Mouse (Mus musculus) CD4-positive helper T cell, adult 2 months (primary cell): Measurements from ENCODE around the gene Osbpl10.

Experiments used
- DNase-seq: peaks from one replicate; pipeline ENCODE4 v3.0.0-alpha.2; 2012; ENCODE audit warnings: low read depth, missing footprints, low spot score

Osbpl10 gene

DNA sequence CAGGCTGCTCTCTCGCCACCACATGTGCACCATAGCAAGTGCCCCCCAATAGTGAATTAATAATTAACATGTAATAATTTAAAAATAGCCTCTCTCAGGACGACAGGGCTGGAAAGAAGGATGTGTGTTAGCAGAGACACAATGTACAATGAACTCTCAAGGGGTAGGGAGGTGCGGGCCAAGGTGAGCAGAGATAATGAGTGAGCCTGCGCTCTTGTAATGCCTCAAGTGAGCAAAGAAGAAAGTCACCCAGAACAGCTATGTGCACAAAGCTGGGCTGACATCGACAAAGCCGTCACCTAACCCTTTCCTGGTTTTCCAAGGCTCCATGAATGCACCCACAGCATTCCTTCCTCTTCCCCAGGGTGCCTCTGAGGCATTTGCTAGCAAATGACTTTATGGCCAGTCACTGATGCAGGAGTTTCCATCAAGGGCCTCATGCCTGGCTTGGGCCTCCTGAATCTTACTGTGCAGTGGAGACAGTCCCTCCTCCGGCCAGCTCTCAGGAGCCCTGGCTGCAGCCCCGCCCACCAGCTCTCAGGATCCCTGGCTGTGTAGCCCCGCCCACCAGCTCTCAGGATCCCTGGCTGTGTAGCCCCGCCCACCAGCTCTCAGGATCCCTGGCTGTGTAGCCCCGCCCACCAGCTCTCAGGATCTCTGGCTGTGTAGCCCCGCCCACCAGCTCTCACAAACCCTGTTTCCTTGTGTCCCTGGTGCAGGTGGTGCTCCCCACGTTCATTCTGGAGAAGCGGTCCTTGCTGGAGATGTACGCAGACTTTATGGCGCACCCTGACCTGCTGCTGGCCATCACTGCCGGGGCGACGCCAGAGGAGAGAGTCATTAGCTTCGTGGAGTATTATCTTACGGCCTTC is 237.7 kb downstream of the Osbpl10 start:
- no peak for DNase-seq

DNA sequence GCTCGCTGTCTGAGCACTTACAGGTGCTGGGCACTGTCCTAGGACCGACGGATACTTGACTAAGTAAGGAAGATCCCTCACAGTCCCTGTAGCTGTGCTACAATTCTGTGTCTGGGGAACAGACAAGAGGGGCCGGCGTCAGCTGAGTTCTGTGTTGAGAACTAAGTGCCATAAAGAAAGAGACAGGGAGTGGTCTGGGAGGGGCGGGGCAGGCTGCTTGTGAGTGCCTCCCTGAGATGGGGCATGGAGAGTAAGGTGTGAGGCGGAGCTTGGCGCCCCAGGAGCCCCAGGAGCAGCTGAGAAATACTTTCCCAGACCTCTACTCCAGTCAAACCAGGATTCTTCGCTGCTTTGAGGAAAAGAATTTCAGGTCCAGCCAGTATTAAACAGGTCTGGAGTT is 239.6 kb downstream of the Osbpl10 start:
- no peak for DNase-seq

DNA sequence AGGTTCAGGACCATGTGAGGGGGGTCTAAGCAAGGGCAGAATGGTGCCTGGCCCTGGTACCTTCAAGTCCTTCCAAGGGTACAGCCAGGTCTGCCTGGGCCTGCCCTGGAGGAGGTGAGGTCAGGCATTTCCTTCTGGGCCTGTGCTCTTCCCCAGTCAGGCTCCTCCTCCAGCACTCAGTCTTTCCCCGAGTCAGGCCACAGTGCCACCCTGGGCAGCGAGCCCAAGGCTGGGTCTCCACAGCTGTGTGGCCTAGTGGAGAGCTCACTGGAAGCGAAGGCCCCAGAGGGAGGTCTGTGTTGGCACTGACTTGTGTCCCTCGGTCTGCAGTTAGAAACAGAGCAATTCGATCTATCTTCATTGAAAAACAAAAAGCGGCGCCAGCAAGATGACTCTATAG is 242.1 kb downstream of the Osbpl10 start:
- DNase-seq, result no peak

DNA sequence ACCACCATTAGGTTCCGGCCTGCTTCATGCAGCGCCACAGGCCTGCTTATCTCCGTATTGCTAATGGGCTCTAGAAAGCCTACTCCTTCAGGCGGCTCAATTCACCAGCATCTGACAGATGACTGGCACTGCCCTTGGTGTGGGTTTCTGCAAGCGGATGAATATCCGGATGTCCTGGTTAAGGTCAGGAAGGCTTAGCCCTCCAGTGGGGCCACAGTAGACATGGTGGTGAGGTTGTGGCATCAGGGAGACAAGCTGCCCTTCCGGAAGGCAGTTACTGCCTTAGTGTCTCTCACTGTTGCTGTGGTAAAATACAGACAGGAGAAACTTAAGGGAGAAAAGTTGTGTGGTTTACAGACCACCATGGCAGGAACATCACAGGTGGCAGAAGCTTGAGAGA is 242.9 kb downstream of the Osbpl10 start:
- DNase-seq, result no peak

DNA sequence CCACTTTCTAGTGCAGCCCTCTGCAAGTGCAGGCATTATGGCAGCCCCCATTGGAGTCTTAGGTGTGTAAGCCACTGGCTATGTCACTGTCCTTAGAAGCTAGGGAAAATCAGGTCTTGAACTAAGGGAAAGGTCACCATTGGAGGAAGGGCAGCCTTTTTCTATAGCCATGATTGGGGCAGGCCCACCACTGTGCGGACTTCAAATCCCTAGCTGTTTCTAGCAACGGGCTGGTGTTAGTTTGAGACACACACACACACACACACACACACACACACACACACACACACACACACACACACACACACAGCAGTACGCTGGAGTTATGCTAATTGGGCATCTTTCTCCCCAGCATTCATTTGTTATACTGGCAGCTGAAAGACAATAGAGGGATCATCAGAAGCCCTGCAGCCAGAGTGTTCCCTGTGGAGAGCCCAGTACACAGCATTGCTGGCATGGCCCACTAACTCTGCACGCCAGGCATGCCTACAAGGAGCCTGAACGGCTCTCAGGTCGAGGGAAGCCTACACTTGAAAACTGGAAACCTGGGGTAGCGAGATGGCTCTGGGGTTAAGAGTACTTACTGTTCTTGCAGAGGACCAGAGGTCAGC is 246.5 kb downstream of the Osbpl10 start:
- no peak for DNase-seq

DNA sequence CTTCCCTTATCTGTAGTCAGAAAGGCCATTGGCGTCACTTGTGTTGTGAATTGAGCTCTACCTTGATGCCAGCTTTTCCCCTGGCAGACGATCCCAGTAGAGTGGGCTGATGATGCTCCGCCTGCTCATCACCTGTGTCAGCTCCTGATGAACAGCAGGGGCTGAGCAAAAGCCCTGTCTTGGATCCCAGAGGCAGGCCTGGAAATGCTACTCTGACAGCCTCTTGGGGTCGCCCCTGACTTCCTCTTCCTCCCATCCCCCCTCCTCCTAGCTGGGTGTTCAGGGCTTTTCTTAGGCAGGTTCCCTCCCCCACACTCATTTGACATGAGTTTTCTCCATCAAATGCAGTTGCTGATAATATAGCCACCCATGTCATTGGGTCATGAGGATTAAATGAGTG is 250.8 kb downstream of the Osbpl10 start:
- DNase-seq, result no peak

DNA sequence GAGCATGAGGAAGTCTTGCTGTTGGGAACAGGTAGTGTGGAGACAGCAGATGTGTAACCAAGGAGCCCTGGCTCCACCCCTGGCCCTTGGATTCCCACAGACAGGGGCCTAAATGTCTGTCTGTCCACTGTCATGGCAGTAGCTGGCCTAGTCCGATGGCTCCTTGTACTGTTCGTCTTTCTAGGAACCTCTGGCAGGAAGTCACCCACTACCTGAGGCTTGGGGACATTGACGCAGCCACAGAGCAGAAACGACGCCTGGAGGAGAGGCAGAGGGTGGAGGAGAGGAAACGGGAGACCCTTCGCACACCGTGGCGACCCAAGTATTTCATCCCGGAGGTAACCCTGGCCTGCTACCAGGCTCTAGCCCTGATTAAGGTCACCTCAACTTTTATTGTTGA is 251.3 kb downstream of the Osbpl10 start:
- no peak for DNase-seq

DNA sequence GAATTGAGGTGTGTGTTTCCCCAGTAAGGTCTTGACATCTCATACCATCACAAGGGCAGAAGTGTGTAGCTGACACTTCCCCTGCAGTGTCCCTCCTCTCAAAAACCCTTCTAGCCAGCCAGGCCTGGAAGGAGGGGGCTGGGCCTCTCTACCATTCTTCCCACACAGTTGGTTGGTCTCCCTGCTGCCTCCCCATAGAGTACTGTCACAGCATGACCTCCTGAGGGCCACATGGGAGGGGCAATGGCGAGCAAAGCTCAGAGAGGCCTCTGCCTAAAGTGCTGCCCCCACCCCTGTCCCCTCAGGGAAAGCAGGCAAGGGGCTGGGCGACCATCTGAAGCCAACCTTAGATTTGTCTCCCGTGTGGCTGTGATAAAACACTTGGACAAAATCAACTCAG is 251.8 kb downstream of the Osbpl10 start:
- DNase-seq, result no peak

DNA sequence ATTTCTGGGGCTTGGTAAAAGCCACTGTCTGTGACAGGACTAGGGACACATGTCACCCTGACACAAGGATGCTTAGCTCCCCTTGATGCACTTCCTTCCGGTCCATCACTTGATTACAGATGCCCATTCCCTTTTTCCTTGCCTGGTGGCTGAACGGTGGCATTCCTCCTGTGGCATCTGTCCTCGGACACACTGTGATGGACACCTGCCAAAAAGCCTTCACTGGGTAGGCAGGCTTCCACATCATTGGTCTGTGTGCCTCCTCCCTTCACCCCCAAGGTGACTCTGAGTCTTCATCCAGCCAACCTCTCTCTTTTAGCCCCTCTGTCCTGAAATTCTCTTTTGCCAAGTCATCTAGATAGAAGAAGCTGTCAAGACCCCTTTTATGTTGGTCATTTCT is 253.1 kb downstream of the Osbpl10 start:
- no peak for DNase-seq

DNA sequence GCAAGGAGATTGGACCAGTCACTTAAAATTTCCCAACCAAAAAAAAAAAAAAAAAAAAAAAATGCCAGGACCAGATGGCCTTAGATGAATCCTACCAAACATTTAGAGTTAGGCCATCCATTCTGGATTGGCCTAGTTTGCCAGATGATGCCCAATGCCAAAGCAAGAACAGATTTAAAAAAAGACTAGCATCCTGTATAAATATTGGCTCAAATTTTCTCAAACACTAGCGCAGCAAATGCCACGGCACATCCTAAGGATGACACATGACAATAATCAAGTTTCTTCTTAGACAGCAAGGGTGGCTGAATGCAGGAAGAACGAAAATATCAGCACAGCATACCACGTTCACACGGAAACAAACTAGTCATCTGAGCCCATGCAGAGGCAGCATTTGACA is 255.4 kb downstream of the Osbpl10 start:
- no peak for DNase-seq

DNA sequence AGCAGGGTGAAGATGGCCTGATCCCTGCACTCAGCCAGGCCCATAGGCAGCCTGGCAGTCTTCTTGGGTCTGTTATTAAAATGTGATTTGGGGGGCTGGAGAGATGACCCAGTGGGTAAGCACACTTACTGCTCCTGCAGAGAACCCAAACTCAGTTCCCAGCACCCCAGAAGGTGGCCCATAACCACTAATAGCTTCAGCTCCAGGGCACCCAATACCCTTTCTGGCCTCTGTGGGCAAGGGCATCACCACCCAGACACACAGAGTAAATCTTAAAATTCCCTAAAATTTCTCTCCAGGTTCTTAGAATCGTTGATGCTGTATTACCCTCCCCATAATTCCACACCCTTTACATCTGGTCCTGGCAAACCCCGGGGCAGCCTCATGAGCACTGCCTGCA is 256.2 kb downstream of the Osbpl10 start:
- DNase-seq, result no peak

DNA sequence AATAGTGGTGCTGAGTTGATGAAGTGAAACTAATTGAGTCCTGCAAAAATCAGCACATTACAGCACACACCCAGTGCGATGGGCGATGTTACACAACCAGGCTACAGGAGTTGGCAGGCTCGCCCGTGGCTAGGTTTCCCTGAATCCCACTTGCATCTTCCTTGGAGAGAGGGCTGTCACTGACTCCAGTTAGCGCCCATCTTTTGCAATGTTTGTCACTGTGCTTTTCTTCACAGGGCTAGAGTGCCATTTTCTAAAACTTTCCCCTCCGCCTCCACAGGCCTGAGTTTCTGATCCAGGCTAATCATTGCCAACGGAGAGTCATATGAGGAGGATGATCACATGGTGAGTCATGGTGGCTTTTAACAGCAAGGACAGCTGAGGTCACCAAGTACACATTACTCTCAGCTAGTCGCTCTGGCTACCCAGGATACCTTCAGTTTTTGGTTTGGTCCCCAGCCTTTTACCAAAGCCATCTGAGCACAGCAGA is 258.0 kb downstream of the Osbpl10 start:
- DNase-seq, result no peak

DNA sequence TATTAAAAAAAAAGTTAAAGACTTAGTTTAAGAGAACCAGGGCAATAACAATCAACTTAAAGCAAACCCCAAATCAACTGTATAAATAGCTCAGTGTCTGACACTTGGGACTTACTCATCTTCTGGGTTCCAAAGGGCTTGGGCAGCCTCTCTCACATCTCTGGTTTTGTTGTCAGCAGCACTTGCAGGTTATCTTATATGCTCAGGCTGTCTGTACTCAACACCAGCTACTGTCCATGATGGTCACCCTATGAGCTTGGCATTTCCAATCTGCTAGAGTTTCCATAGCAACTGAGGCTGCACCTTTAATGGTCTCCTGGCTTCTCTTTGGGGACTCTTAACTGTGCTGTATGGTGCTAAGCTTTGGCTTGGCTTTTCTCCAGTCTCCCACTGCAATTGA is 259.6 kb downstream of the Osbpl10 start:
- DNase-seq, result no peak

DNA sequence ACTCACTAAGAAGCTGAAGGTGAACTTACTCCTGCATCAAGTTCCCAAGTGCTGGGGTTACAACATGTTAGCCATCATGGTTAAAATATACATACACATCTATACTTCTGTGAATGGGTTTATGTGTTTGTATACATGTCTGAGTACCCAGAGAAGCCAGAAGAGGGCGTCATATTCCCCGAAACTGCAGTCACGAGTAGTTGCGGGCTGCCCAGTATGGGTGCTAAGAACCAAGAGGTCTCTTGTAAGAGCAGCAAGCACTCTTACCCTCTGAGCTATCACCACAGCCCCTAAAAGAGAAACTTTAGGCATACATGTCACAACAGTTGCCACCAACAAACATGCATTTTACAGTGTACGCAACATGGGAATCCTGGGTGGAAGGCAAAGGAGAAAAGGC is 261.5 kb downstream of the Osbpl10 start:
- no peak for DNase-seq

DNA sequence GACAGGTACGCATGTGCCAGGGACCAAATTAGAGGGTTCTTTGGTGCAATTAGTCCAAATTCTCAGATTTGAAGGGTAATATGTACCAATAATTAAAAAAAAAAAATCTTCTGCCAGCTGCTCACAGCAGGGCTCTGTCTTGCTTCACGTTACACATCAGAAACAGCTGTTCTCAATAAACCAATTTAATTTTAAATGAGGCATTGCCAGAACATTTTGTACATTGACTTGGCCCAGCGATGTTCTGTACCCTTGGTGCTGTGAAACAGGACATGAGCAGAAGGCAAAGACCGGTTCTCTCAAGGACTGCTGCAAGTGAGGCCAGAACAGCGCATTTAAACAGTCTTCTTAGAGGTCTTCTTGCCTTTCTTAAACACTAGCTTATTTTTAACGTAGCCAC is 265.3 kb downstream of the Osbpl10 start:
- DNase-seq, result no peak

DNA sequence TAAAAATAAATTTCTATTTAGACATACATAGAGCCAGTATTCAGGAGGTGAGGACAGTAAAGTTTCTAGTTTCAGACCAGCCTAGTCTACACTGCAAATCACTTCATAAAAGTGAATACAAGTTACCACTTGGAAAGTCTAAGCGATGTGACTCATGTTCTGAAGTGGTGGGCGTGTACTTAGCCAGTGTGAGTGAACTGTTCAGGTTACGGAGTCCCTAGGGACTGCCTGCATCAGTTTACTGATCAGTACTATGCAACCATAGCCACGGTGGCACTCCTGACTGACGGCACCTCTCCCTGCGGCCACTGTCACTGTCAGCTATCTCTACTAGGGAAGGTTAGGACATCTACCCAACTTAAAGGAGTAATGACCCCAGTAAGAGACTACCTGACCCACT is 266.7 kb downstream of the Osbpl10 start:
- DNase-seq, result no peak

DNA sequence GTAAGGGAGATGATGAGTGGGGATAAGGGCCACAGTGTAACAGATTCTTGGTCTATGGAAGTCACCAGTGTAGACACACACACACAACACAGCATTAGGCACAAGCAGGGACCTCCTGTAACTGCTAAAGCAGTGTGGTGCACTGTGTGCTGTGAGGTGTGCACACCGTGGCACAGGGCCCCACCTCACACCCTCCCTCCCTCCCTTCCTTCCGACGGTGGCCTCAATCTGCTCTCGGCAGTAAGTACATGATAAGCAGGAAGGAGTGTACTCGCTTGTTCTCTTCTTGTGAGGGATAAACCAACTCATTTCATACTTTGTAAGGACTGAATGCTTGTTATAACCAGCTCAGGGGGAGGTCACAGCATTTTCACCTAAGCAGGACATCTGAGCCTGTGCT is 270.8 kb downstream of the Osbpl10 start:
- no peak for DNase-seq

DNA sequence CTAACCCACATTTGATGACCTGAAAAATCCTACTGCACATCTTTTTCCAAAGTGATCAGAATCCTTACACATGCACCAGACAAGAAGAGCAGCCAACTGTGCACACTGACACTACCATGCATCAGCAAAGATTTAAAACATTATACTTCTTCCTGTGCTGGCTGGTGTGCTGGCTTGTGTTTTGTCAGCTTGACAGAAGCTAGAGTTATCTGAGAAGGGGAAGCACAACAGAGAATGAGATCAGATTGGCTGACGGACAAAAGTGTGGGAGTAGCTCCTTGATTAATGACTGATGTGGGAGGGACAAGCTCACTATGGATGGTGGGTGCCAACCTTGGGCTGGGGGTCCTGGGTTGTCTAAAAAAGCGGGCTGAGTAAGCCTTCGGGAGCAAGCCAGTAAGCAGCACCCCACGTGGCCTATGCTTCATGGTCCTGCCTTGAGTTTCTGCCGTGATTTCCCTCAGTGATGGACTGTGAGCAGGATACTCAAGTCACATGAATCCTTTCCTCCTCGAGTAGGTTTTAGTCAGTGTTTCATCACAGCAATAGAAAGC is 279.4 kb downstream of the Osbpl10 start:
- no peak for DNase-seq

DNA sequence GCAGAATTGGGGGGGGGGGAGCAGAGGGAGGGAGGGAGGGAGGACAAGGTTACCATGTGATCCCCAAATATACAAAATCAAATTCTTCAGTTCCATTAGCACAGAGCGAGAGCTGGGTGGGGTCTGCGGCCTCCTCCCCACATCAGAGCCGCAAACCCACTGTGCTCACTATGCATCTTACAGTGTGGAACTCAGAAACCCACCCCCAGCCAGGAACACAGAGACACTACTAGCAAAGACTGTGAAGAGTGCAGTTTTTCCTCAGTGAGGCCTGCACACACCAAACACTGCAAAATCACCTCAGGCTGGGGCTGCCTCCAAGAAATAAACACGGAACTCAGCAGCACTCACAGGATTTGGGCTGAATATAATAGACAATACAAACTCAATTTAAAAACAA is 281.5 kb downstream of the Osbpl10 start:
- DNase-seq, result no peak

DNA sequence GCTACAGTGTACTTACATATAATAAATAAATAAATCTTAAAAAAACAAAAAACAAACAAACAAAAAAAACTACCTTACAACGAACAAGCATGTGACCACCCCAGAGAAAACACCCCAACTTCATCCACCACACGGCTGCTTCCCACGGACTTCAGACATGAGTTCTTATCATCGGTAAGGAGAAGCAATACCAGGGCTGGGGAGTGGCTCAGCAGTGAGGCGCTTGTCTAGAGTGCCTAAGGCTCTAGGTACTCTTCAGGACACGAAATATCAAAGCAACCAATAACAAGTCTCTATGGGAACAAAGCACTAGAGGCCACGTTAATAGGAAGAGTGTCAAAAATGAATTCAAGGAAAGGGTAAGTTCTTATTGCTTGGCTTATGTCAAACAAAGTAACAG is 282.1 kb downstream of the Osbpl10 start:
- no peak for DNase-seq

DNA sequence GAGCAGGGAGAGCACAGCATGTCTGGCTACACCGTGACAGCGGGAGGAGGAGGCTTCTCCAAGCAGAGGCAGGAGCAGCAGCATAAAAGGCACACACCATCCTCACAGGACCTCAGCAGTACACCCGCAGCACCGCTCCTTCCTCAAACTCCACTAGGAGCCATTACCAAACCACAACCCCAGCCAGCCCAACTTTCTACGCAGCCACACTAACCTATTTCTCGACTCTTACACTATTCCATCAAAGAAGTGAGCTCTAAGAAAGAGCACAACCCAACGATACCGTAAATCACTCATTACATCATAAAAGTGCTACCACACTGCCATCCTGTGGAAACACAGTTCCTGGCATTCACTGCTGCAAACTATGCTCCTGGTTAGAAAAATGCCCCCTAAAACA is 283.1 kb downstream of the Osbpl10 start:
- no peak for DNase-seq

DNA sequence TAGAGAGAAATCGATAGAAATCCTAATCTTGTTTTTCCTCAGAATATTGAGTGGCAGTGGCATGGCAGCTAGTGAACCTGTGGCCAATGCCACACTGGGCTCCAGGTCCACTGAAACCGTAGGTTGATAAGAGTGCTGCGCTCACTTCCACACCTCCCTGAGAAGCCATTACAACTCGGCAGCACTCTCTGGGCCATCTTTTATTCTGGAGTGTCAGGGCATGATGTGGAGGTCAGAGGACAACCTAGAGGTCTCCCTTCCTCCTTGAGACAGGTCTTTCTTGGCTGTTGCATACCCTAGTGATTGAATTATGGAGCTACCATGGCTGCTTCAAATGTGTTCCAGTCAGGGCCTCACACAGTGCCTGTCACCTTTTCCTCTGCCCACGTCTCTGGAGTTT is 283.5 kb downstream of the Osbpl10 start:
- no peak for DNase-seq

DNA sequence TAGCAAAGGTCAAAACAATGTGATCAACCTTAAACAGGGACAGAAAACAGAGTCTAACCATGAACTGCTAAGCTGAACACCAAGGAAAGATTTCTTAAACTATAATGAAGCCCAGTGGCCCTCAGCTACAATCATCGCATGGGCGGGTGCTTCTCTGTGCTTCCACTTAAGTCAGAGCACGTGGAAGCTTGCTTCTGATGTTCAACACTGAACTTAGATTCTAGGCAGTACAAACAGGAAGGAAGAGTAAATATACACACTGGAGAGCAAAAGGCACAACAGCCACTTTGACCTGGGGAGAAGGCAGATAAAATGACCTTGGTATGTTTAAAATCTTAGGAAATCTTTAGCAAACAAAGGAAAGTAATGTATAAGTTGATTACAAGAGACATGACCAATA is 293.2 kb downstream of the Osbpl10 start:
- DNase-seq, result no peak
